Mouse (Mus musculus): ENCODE results near the gene Nrm. TPM values are rescaled to one million over a fixed set of nuclear protein-coding genes. Genes with fewer than 3 reads are reported as not detected.
"Not testable (repeated sequence)": the region's sequence is repeated elsewhere in the genome, so short reads cannot be mapped to it uniquely, and the experiment has no call there.

Gene Nrm
- polyA plus RNA-seq, 1 experiment from 2014 or later: 73.3 TPM

- no peaks in the 10 kb centered on the region for H3K27me3 ChIP-seq
- 4% methylated on average over 24 of the region's 24 CpGs for WGBS
These were observed 24.7 kb upstream of the Nrm start for GRCm38 (mm10) chr17:35836178-35836965.

GRCm38 (mm10) chr17:35836991-35837422, 24.1 kb upstream of the Nrm start:
- peaks cover 40% of the 10 kb centered on the region for H3K4me1 ChIP-seq
- ATAC-seq (ENCODE audit: borderline replicate concordance, extremely low read depth, low FRiP score, low TSS enrichment): peak; percentile 46
- H3K27ac ChIP-seq: peak overlapping the region; percentile 98
- H3K27me3 ChIP-seq: no peaks in the 10 kb centered on the region
- peaks cover 45% of the 10 kb centered on the region for H3K36me3 ChIP-seq
- H3K9ac ChIP-seq: peak overlapping the region; percentile 92
- H3K4me3 ChIP-seq: peak overlapping the region; percentile 65
- WGBS: 0% methylated on average over 25 of the region's 25 CpGs
- no peaks in the 10 kb centered on the region for H3K9me3 ChIP-seq
- peak overlapping the region; percentile 81 for H3K4me2 ChIP-seq

More at GRCm38 (mm10) chr17:35836178-35836965, 24.7 kb upstream of the Nrm start:
- peak overlapping the region; percentile 92 for H3K9ac ChIP-seq
- peak overlapping the region; percentile 98 for H3K27ac ChIP-seq
- no peak for ATAC-seq (ENCODE audit: borderline replicate concordance, extremely low read depth, low FRiP score, low TSS enrichment)
- H3K4me1 ChIP-seq: peaks cover 40% of the 10 kb centered on the region
- peak overlapping the region; percentile 65 for H3K4me3 ChIP-seq
- peak overlapping the region; percentile 81 for H3K4me2 ChIP-seq
- H3K36me3 ChIP-seq: peaks cover 48% of the 10 kb centered on the region
- no peaks in the 10 kb centered on the region for H3K9me3 ChIP-seq

- Histone ChIP-seq H3K4me2 (peak overlapping the region; percentile 81), H3K9ac (peak overlapping the region; percentile 92), H3K9me3 (no peaks in the 10 kb centered on the region), H3K4me1 (peaks cover 41% of the 10 kb centered on the region), H3K27me3 (no peaks in the 10 kb centered on the region), H3K4me3 (peak overlapping the region; percentile 65), H3K36me3 (peaks cover 40% of the 10 kb centered on the region), H3K27ac (peak overlapping the region; percentile 98)
- under 1% methylated on average over 18 of the region's 18 CpGs for WGBS
- ATAC-seq (ENCODE audit: borderline replicate concordance, extremely low read depth, low FRiP score, low TSS enrichment): peak; percentile 6; the same call in 1 of the 2 replicates
These were observed 23.6 kb upstream of the Nrm start for GRCm38 (mm10) chr17:35837487-35837886.

DNA sequence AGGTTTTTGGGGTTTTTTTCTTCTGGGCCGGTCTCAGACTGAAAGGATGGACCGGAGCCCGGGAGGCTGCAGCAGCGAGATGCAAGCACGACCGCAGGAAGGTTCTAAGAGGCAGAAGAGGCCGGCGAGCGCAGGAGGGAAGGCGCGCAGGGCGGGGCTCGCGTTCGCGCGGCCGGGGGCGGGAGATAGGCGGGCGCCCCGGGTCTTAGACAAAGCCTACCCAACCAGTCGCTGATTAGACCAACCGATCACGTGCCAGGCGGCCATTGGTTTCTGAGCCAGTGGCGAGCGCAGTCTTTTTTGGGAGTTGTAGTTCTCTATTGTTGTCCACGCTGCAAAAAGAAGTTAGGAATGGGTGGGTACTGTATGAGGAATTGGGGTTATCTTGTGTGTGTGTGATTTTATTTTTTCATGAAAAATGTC, 23.0 kb upstream of the Nrm start, which contains the start of gene Tubb5:
Tubb5 (minus strand) TSS at position 185 of the 423 bp plus-strand sequence.
- H3K36me3 ChIP-seq: peaks cover 34% of the 10 kb centered on the region
- under 1% methylated on average over 29 of the region's 29 CpGs for WGBS
- peak within 1 kb of the TSS; percentile 81 for H3K4me2 ChIP-seq
- no peaks in the 10 kb centered on the region for H3K9me3 ChIP-seq
- peaks cover 44% of the 10 kb centered on the region for H3K4me1 ChIP-seq
- H3K27me3 ChIP-seq: no peaks in the 10 kb centered on the region
- peak within 1 kb of the TSS; percentile 98 for H3K27ac ChIP-seq
- ATAC-seq (ENCODE audit: borderline replicate concordance, extremely low read depth, low FRiP score, low TSS enrichment): peak; percentile 82
- peak within 1 kb of the TSS; percentile 92 for H3K9ac ChIP-seq
- H3K4me3 ChIP-seq: peak within 1 kb of the TSS; percentile 65

GRCm38 (mm10) chr17:35838570-35838969, 22.5 kb upstream of the Nrm start:
- peaks cover 29% of the 10 kb centered on the region for H3K36me3 ChIP-seq
- peak overlapping the region; percentile 81 for H3K4me2 ChIP-seq
- H3K27ac ChIP-seq: peak overlapping the region; percentile 98
- ATAC-seq (ENCODE audit: borderline replicate concordance, extremely low read depth, low FRiP score, low TSS enrichment): no peak
- H3K9ac ChIP-seq: peak overlapping the region; percentile 50
- under 1% methylated on average over 5 of the region's 5 CpGs for WGBS
- no peaks in the 10 kb centered on the region for H3K27me3 ChIP-seq
- H3K4me1 ChIP-seq: peaks cover 39% of the 10 kb centered on the region
- H3K9me3 ChIP-seq: no peaks in the 10 kb centered on the region
- peak overlapping the region; percentile 65 for H3K4me3 ChIP-seq

DNA sequence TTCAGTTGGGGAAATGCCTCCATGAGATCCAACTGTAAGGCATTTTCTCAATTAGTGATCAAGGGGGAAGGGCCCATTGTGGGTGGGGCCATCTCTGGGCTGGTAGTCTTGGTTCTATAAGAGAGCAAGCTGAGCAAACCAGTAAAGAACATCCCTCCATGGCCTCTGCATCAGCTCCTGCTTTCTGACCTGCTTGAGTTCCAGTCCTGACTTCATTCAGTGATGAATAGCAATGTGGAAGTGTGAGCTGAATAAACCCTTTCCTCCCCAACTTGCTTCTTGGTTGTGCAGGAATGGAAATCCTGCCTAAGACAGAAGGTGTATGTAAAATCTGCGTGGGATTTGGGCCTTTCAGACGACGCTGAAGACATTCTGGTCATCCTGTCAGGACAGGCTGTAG, 22.1 kb upstream of the Nrm start:
- peaks cover 25% of the 10 kb centered on the region for H3K36me3 ChIP-seq
- peak overlapping the region; percentile 50 for H3K9ac ChIP-seq
- peak overlapping the region; percentile 65 for H3K4me3 ChIP-seq
- 39% methylated on average over 3 of the region's 3 CpGs for whole genome bisulfite sequencing
- H3K4me2 ChIP-seq: peak overlapping the region; percentile 81
- ATAC-seq (ENCODE audit: borderline replicate concordance, extremely low read depth, low FRiP score, low TSS enrichment); H3K27me3 ChIP-seq; H3K9me3 ChIP-seq: not testable (repeated sequence)
- H3K4me1 ChIP-seq: peaks cover 35% of the 10 kb centered on the region
- H3K27ac ChIP-seq: peak overlapping the region; percentile 98

DNA sequence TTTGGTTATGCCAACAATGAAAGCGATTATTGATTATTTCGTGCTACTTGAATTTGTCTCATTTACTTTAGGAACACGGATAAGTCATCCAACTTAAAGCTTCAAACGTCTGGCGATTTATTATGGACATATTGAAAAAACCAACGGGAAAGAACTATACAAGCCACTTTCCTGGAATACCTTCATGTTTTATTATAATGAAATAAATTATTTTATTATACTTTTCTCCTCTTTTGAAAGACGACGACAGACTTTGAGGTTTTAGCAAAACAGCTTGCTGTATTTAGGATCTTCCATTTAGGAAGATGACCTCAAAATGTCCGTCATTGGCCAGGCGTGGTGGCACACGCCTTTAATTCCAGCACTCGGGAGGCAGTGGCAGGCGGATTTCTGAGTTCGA, 20.6 kb upstream of the Nrm start:
- 49% methylated on average over 14 of the region's 14 CpGs for WGBS
- H3K4me2 ChIP-seq: peak overlapping the region; percentile 51
- H3K9ac ChIP-seq: no peak overlapping the region
- H3K4me1 ChIP-seq: peaks cover 21% of the 10 kb centered on the region
- no peaks in the 10 kb centered on the region for H3K9me3 ChIP-seq
- ATAC-seq (ENCODE audit: borderline replicate concordance, extremely low read depth, low FRiP score, low TSS enrichment): no peak
- peak overlapping the region; percentile 54; the same call in 1 of the 2 replicates for H3K27ac ChIP-seq
- H3K36me3 ChIP-seq: peaks cover 22% of the 10 kb centered on the region
- no peaks in the 10 kb centered on the region for H3K27me3 ChIP-seq
- peak overlapping the region; percentile 58 for H3K4me3 ChIP-seq

DNA sequence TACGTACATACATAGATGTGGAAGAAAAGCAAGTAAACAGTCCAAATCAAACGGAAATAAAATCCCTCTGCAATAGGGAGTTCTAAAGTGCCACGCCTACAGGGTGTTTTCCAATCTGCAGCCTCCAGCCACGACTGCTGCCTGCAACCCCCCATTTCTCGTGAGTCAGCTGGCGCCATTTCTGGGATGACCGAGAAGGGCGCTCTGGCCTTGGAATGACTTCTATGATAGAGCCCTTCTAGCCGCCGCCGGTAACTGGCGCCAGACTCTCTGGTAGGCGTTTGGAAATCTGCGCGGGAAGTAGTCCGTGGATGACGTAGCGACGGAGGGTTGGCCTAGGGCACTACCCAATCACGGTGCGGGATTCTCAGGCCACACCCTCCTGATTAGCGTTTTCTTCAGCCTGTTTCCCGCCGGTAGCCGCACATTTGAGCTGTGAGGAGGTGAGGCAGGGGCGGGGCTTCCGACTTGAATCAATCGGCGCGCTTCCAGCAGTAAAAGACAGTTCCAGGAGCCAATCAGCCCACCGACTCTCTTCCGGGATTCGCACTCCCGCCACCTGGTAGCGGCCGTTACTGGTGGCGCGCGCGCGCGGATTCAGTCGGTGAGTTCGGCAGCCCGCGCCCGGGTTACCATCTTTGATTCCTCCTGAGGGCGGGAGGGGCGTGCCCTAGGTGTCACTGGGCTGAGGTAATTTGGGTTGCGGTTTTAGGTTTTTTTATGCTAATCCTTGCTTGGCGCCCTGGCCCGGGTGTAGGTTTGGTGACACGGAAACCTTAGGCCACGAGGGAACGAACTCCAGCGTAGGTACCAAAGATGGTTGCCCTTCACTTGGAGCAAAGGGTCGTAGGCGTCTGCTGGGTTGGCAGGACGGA, 19.8 kb upstream of the Nrm start, which contains the start of gene Mdc1:
Mdc1 (plus strand) TSS at position 440 of the 875 bp plus-strand sequence.
- Histone ChIP-seq H3K27ac (peak within 1 kb of the TSS; percentile 85), H3K9ac (peak within 1 kb of the TSS; percentile 51), H3K4me3 (peak within 1 kb of the TSS; percentile 58), H3K27me3 (no peaks in the 10 kb centered on the region), H3K4me2 (peak within 1 kb of the TSS; percentile 57), H3K36me3 (peaks cover 22% of the 10 kb centered on the region), H3K9me3 (no peaks in the 10 kb centered on the region), H3K4me1 (peaks cover 15% of the 10 kb centered on the region; the same call in 1 of the 2 replicates)
- ATAC-seq (ENCODE audit: borderline replicate concordance, extremely low read depth, low FRiP score, low TSS enrichment): peak; percentile 93
- WGBS: under 1% methylated on average over 59 of the region's 59 CpGs

GRCm38 (mm10) chr17:35842006-35842405, 19.1 kb upstream of the Nrm start:
- Histone ChIP-seq H3K4me2 (peak overlapping the region; percentile 57), H3K36me3 (peaks cover 27% of the 10 kb centered on the region), H3K4me3 (peak overlapping the region; percentile 58), H3K27me3 (no peaks in the 10 kb centered on the region), H3K27ac (peak overlapping the region; percentile 85), H3K9me3 (no peaks in the 10 kb centered on the region), H3K4me1 (peaks cover 15% of the 10 kb centered on the region; the same call in 1 of the 2 replicates), H3K9ac (peak overlapping the region; percentile 51)
- 13% methylated on average over 11 of the region's 11 CpGs for WGBS
- no peak for ATAC-seq (ENCODE audit: borderline replicate concordance, extremely low read depth, low FRiP score, low TSS enrichment)

- Histone ChIP-seq H3K27ac (no peak overlapping the region), H3K4me3 (no peak overlapping the region), H3K9me3 (no peaks in the 10 kb centered on the region), H3K4me2 (no peak overlapping the region), H3K4me1 (peaks cover 15% of the 10 kb centered on the region; the same call in 1 of the 2 replicates), H3K9ac (no peak overlapping the region), H3K27me3 (no peaks in the 10 kb centered on the region), H3K36me3 (peaks cover 42% of the 10 kb centered on the region)
- ATAC-seq (ENCODE audit: borderline replicate concordance, extremely low read depth, low FRiP score, low TSS enrichment): no peak
- WGBS: 93% methylated on average over 3 of the region's 3 CpGs
These were observed 17.6 kb upstream of the Nrm start for GRCm38 (mm10) chr17:35843514-35843913.

DNA sequence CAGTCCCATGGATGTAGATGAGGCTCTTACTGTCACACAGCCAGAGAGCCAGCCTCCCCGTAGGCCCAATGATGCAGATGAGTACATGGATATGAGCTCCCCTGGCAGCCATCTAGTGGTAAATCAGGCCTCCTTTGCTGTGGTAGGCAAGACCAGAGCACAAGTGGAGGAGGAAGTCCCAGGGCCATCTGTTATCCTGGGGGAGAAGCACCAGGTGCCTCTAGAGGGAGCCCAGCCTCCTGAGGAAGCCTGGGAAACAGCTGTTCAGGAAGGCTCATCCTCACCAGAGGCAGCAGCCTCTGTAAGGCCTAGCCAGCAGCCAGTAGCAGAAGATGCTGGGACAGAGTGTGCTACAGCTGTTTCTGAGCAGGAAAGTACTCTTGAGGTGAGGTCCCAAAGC, 13.0 kb upstream of the Nrm start:
- H3K4me2 ChIP-seq: no peak overlapping the region
- H3K9me3 ChIP-seq: no peaks in the 10 kb centered on the region
- peaks cover 86% of the 10 kb centered on the region for H3K36me3 ChIP-seq
- no peak overlapping the region for H3K9ac ChIP-seq
- no peaks in the 10 kb centered on the region for H3K4me1 ChIP-seq
- H3K27ac ChIP-seq: no peak overlapping the region
- WGBS: 64% methylated on average over 1 of the region's 1 CpGs
- H3K4me3 ChIP-seq: no peak overlapping the region
- ATAC-seq (ENCODE audit: borderline replicate concordance, extremely low read depth, low FRiP score, low TSS enrichment): no peak
- no peaks in the 10 kb centered on the region for H3K27me3 ChIP-seq

Data from lung, embryonic 15.5 days (tissue).